Mouse (Mus musculus): ENCODE measurements at regions not wholly inside any gene's neighbourhood (a gene's known extent, or its start where the extent isn't known, plus 50 kb on each side); places are given as distances from the start of the nearest gene placed in this dataset.

- no peak for DNase-seq (ENCODE audit: extremely low read depth, insufficient read length, low spot score)
These were observed 523.7 kb upstream of the Adam24 start for GRCm38 (mm10) chr8:40150911-40151797.

DNA sequence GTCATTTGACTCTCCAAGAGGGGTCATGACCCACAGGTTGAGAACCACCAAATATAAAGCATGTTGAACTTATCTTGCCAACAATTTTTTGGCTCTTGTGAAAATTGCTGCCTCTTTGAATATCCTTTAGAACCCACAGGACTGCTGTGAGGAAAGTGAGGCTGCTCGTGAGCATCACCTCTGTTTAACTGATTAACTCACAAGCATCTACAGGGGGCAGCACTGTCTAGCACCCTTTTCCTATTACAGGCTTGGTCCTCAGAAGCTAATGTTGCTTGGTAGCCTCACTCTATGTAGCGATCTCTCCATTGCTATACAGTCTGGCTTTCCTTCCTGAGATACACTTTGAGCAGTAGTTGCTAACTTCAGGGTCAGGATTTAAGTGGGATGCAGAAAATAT lies 522.4 kb upstream of the Adam24 start:
- no peak for DNase-seq (ENCODE audit: extremely low read depth, insufficient read length, low spot score)

- DNase-seq (ENCODE audit: extremely low read depth, insufficient read length, low spot score), result no peak
These were observed 487.9 kb upstream of the Adam24 start for GRCm38 (mm10) chr8:40186715-40187583.

GRCm38 (mm10) chr8:40187584-40187934 lies 487.3 kb upstream of the Adam24 start:
- no peak for DNase-seq (ENCODE audit: extremely low read depth, insufficient read length, low spot score)

DNA sequence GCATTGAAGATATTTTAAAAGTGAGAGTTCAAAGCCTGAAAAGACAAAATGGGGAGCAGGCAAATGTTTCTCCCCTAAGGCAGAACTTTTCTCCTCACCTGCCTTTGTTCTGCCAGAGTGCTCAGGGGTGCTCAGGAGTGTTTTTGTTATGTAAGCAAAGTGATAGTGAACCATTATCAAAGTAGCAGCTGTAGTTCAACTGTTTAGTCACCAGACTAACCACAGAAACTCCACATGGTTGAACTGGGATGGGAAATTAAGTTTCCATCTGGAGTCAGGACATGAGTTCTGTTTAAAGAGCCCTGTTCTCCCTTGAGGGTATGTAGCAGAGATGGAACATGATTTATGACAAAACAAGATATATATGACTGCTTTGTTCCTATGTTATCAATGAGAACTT lies 482.6 kb upstream of the Adam24 start:
- DNase-seq (ENCODE audit: extremely low read depth, insufficient read length, low spot score), result no peak

GRCm38 (mm10) chr8:40193148-40193547 lies 481.7 kb upstream of the Adam24 start:
- no peak for DNase-seq (ENCODE audit: extremely low read depth, insufficient read length, low spot score)

DNA sequence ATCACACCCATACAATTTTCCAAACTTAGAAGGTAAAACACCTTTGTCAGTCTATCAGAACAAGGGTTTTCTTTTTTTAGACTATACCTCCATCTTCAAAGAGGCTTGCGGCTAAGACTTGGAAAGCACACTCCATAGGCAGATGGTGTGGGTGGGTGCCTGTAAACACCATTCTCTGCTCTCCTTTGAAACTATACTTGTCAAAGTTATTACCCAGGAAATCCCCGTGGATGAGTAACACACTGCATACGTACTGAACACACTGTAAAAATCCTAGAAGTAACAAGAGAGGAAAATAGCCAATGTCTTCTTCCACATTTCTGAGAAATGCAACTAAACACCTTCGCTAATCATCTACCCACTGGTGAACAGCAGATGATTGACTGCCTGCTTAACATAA lies 464.0 kb upstream of the Adam24 start:
- DNase-seq (ENCODE audit: extremely low read depth, insufficient read length, low spot score), result no peak

DNA sequence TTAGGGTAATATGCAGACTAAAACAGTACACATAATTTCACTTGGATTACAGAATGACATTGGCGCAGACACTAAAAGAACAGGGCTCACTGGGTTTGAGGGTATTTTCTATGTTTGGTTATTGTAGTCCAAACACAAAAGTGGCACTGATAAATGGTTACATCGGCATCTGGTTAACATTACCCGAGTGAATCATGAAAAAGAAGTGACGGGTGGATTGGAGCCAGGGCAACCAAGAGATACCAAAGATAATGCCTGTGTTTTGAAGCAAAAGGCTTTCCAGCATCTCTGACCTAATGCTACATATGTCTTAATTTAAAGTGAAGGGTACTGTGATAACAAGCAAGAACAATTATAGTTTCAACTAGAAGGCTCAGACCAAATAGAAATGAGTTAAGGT lies 451.4 kb upstream of the Adam24 start:
- DNase-seq (ENCODE audit: extremely low read depth, insufficient read length, low spot score), result no peak

GRCm38 (mm10) chr8:40227262-40227661 lies 447.6 kb upstream of the Adam24 start:
- no peak for DNase-seq (ENCODE audit: extremely low read depth, insufficient read length, low spot score)

Measured in 3134 (cell line).